Mouse (Mus musculus): ENCODE results near the gene Ice1. TPM values are rescaled to one million over a fixed set of nuclear protein-coding genes. Genes with fewer than 3 reads are reported as not detected.

Ice1 gene
- total and polyA plus RNA-seq, 3 experiments: 24.3 to 30.4 (median 25.7) TPM

- intact Hi-C loops (cut with DNase I): no loop called here
- DNase-seq: no peak
- TF ChIP-seq EP300 (IDR thresholded peaks at IDR 0.05; ENCODE audit: insufficient read depth, low read depth, low read length): no peak
- peak; percentile 59 for TF ChIP-seq CTCF (IDR thresholded peaks at IDR 0.05)
- no peak overlapping the region for H3K4me3 ChIP-seq
- no peak overlapping the region for H3K9ac ChIP-seq (ENCODE audit: low read depth, low read length)
- no peaks in the 10 kb centered on the region for H3K4me1 ChIP-seq (ENCODE audit: control insufficient read depth, insufficient read depth, low read length)
- no peaks in the 10 kb centered on the region for H3K36me3 ChIP-seq (ENCODE audit: control insufficient read depth, insufficient read depth, low read length)
- no peaks in the 10 kb centered on the region for H3K79me2 ChIP-seq (replicated peaks; ENCODE audit: control insufficient read depth, insufficient read depth, low read length)
- H3K27me3 ChIP-seq (ENCODE audit: control insufficient read depth, insufficient read depth, low read length): no peaks in the 10 kb centered on the region
- 6% methylated on average over 1 of the region's 1 CpGs for WGBS
- H3K27ac ChIP-seq: no peak overlapping the region
These were observed 92.2 kb downstream of the Ice1 start for GRCm38 (mm10) chr13:70545261-70545660.

- H3K27ac ChIP-seq: no peak overlapping the region
- H3K9ac ChIP-seq (ENCODE audit: low read depth, low read length): no peak overlapping the region
- intact Hi-C loops (cut with DNase I): no loop called here
- WGBS: 65% methylated on average over 1 of the region's 1 CpGs
- no peak for DNase-seq
- H3K4me3 ChIP-seq: no peak overlapping the region
- no peaks in the 10 kb centered on the region for H3K36me3 ChIP-seq (ENCODE audit: control insufficient read depth, insufficient read depth, low read length)
- H3K79me2 ChIP-seq (replicated peaks; ENCODE audit: control insufficient read depth, insufficient read depth, low read length): no peaks in the 10 kb centered on the region
- TF ChIP-seq CTCF (IDR thresholded peaks at IDR 0.05): no peak
- H3K27me3 ChIP-seq (ENCODE audit: control insufficient read depth, insufficient read depth, low read length): no peaks in the 10 kb centered on the region
- H3K4me1 ChIP-seq (ENCODE audit: control insufficient read depth, insufficient read depth, low read length): no peaks in the 10 kb centered on the region
These were observed 97.6 kb downstream of the Ice1 start for GRCm38 (mm10) chr13:70539842-70540241.

- Histone ChIP-seq H3K79me2 (replicated peaks; ENCODE audit: control insufficient read depth, insufficient read depth, low read length) (no peaks in the 10 kb centered on the region), H3K4me1 (ENCODE audit: control insufficient read depth, insufficient read depth, low read length) (no peaks in the 10 kb centered on the region), H3K9ac (ENCODE audit: low read depth, low read length) (no peak overlapping the region), H3K27me3 (ENCODE audit: control insufficient read depth, insufficient read depth, low read length) (no peaks in the 10 kb centered on the region), H3K36me3 (ENCODE audit: control insufficient read depth, insufficient read depth, low read length) (no peaks in the 10 kb centered on the region), H3K4me3 (no peak overlapping the region), H3K27ac (no peak overlapping the region)
- DNase-seq: no peak
- TF ChIP-seq EP300 (IDR thresholded peaks at IDR 0.05; ENCODE audit: insufficient read depth, low read depth, low read length): no peak
- no peak for TF ChIP-seq POLR2A (IDR thresholded peaks at IDR 0.05; ENCODE audit: insufficient read depth, low read depth, low read length)
- no peak for TF ChIP-seq CTCF (IDR thresholded peaks at IDR 0.05)
- WGBS: 90% methylated on average over 5 of the region's 5 CpGs
- intact Hi-C loops (cut with DNase I): no loop called here
These were observed 104.0 kb downstream of the Ice1 start for GRCm38 (mm10) chr13:70533412-70533811.

- Histone ChIP-seq H3K27me3 (ENCODE audit: control insufficient read depth, insufficient read depth, low read length) (no peaks in the 10 kb centered on the region), H3K79me2 (replicated peaks; ENCODE audit: control insufficient read depth, insufficient read depth, low read length) (no peaks in the 10 kb centered on the region), H3K4me1 (ENCODE audit: control insufficient read depth, insufficient read depth, low read length) (no peaks in the 10 kb centered on the region), H3K36me3 (ENCODE audit: control insufficient read depth, insufficient read depth, low read length) (no peaks in the 10 kb centered on the region), H3K27ac (no peak overlapping the region), H3K4me3 (no peak overlapping the region), H3K9ac (ENCODE audit: low read depth, low read length) (no peak overlapping the region)
- intact Hi-C loops (cut with DNase I): no loop called here
- DNase-seq: no peak
- 82% methylated on average over 10 of the region's 10 CpGs for WGBS
- no peak for TF ChIP-seq POLR2A (IDR thresholded peaks at IDR 0.05; ENCODE audit: insufficient read depth, low read depth, low read length)
- TF ChIP-seq EP300 (IDR thresholded peaks at IDR 0.05; ENCODE audit: insufficient read depth, low read depth, low read length): no peak
- no peak for TF ChIP-seq CTCF (IDR thresholded peaks at IDR 0.05)
These were observed 104.7 kb downstream of the Ice1 start for GRCm38 (mm10) chr13:70532719-70533118.

GRCm38 (mm10) chr13:70517651-70518050 is 119.8 kb downstream of the Ice1 start:
- no peaks in the 10 kb centered on the region for H3K4me1 ChIP-seq (ENCODE audit: control insufficient read depth, insufficient read depth, low read length)
- no peak overlapping the region for H3K9ac ChIP-seq (ENCODE audit: low read depth, low read length)
- DNase-seq: no peak
- H3K36me3 ChIP-seq (ENCODE audit: control insufficient read depth, insufficient read depth, low read length): no peaks in the 10 kb centered on the region
- 77% methylated on average over 2 of the region's 2 CpGs for WGBS
- no peaks in the 10 kb centered on the region for H3K27me3 ChIP-seq (ENCODE audit: control insufficient read depth, insufficient read depth, low read length)
- H3K79me2 ChIP-seq (replicated peaks; ENCODE audit: control insufficient read depth, insufficient read depth, low read length): no peaks in the 10 kb centered on the region
- no peak for TF ChIP-seq EP300 (IDR thresholded peaks at IDR 0.05; ENCODE audit: insufficient read depth, low read depth, low read length)
- intact Hi-C loops (cut with DNase I): no loop called here
- H3K27ac ChIP-seq: no peak overlapping the region
- no peak overlapping the region for H3K4me3 ChIP-seq

GRCm38 (mm10) chr13:70515004-70515403 is 122.4 kb downstream of the Ice1 start:
- Histone ChIP-seq H3K79me2 (replicated peaks; ENCODE audit: control insufficient read depth, insufficient read depth, low read length) (no peaks in the 10 kb centered on the region), H3K4me3 (no peak overlapping the region), H3K27me3 (ENCODE audit: control insufficient read depth, insufficient read depth, low read length) (no peaks in the 10 kb centered on the region), H3K9ac (ENCODE audit: low read depth, low read length) (no peak overlapping the region), H3K36me3 (ENCODE audit: control insufficient read depth, insufficient read depth, low read length) (no peaks in the 10 kb centered on the region), H3K27ac (no peak overlapping the region), H3K4me1 (ENCODE audit: control insufficient read depth, insufficient read depth, low read length) (no peaks in the 10 kb centered on the region)
- intact Hi-C loops (cut with DNase I): no loop called here
- TF ChIP-seq EP300 (IDR thresholded peaks at IDR 0.05; ENCODE audit: insufficient read depth, low read depth, low read length) (no peak), CTCF (IDR thresholded peaks at IDR 0.05) (no peak), POLR2A (IDR thresholded peaks at IDR 0.05; ENCODE audit: insufficient read depth, low read depth, low read length) (no peak)
- 36% methylated on average over 2 of the region's 2 CpGs for WGBS
- no peak for DNase-seq

- no peak for DNase-seq
- TF ChIP-seq POLR2A (IDR thresholded peaks at IDR 0.05; ENCODE audit: insufficient read depth, low read depth, low read length) (no peak), EP300 (IDR thresholded peaks at IDR 0.05; ENCODE audit: insufficient read depth, low read depth, low read length) (no peak), CTCF (IDR thresholded peaks at IDR 0.05) (no peak)
- H3K27ac ChIP-seq: no peak overlapping the region
- WGBS: 70% methylated on average over 5 of the region's 5 CpGs
- H3K27me3 ChIP-seq (ENCODE audit: control insufficient read depth, insufficient read depth, low read length): no peaks in the 10 kb centered on the region
- H3K9ac ChIP-seq (ENCODE audit: low read depth, low read length): no peak overlapping the region
- intact Hi-C loops (cut with DNase I): no loop called here
- H3K79me2 ChIP-seq (replicated peaks; ENCODE audit: control insufficient read depth, insufficient read depth, low read length): no peaks in the 10 kb centered on the region
- H3K36me3 ChIP-seq (ENCODE audit: control insufficient read depth, insufficient read depth, low read length): no peaks in the 10 kb centered on the region
- no peaks in the 10 kb centered on the region for H3K4me1 ChIP-seq (ENCODE audit: control insufficient read depth, insufficient read depth, low read length)
- no peak overlapping the region for H3K4me3 ChIP-seq
These were observed 127.2 kb downstream of the Ice1 start for GRCm38 (mm10) chr13:70510199-70510598.
